Mouse (Mus musculus): ENCODE results near the gene Ctnnbl1. TPM values are rescaled to one million over a fixed set of nuclear protein-coding genes. Genes with fewer than 3 reads are reported as not detected.

The Ctnnbl1 gene
- polyA plus RNA-seq, 1 experiment, result 0.98 TPM

- H3K27me3 ChIP-seq (ENCODE audit: control insufficient read depth), result no peaks in the 10 kb centered on the region
- peaks cover 5% of the 10 kb centered on the region for H3K4me1 ChIP-seq (ENCODE audit: control insufficient read depth)
- peaks cover 14% of the 10 kb centered on the region for H3K36me3 ChIP-seq (ENCODE audit: control insufficient read depth)
- no peak overlapping the region for H3K4me3 ChIP-seq (replicated peaks)
- H3K9me3 ChIP-seq (ENCODE audit: control insufficient read depth, low read length), result no peaks in the 10 kb centered on the region
- no peak for TF ChIP-seq GATA1 (IDR thresholded peaks at IDR 0.05; ENCODE audit: low read length)
- no peak for TF ChIP-seq TAL1 (IDR thresholded peaks at IDR 0.05; ENCODE audit: low read length)
These were observed 154.0 kb downstream of the Ctnnbl1 start for GRCm38 (mm10) chr2:157891166-157891565.

- Histone ChIP-seq H3K27me3 (ENCODE audit: control insufficient read depth) (no peaks in the 10 kb centered on the region), H3K9me3 (ENCODE audit: control insufficient read depth, low read length) (no peaks in the 10 kb centered on the region), H3K36me3 (ENCODE audit: control insufficient read depth) (no peaks in the 10 kb centered on the region), H3K4me3 (replicated peaks) (no peak overlapping the region), H3K4me1 (ENCODE audit: control insufficient read depth) (no peaks in the 10 kb centered on the region)
- TF ChIP-seq GATA1 (IDR thresholded peaks at IDR 0.05; ENCODE audit: low read length) (no peak), TAL1 (IDR thresholded peaks at IDR 0.05; ENCODE audit: low read length) (no peak)
These were observed 159.9 kb downstream of the Ctnnbl1 start for GRCm38 (mm10) chr2:157897131-157897530.

GRCm38 (mm10) chr2:157913204-157913636 is 176.0 kb downstream of the Ctnnbl1 start:
- no peaks in the 10 kb centered on the region for H3K4me1 ChIP-seq (ENCODE audit: control insufficient read depth)
- no peak overlapping the region for H3K4me3 ChIP-seq (replicated peaks)
- H3K9me3 ChIP-seq (ENCODE audit: control insufficient read depth, low read length), result no peaks in the 10 kb centered on the region
- H3K27me3 ChIP-seq (ENCODE audit: control insufficient read depth), result peaks cover 43% of the 10 kb centered on the region
- no peaks in the 10 kb centered on the region for H3K36me3 ChIP-seq (ENCODE audit: control insufficient read depth)
- no peak for TF ChIP-seq GATA1 (IDR thresholded peaks at IDR 0.05; ENCODE audit: low read length)
- no peak for TF ChIP-seq TAL1 (IDR thresholded peaks at IDR 0.05; ENCODE audit: low read length)

GRCm38 (mm10) chr2:157913705-157914104 is 176.5 kb downstream of the Ctnnbl1 start:
- TF ChIP-seq TAL1 (IDR thresholded peaks at IDR 0.05; ENCODE audit: low read length) (no peak), GATA1 (IDR thresholded peaks at IDR 0.05; ENCODE audit: low read length) (no peak)
- H3K36me3 ChIP-seq (ENCODE audit: control insufficient read depth), result no peaks in the 10 kb centered on the region
- H3K4me3 ChIP-seq (replicated peaks), result no peak overlapping the region
- no peaks in the 10 kb centered on the region for H3K4me1 ChIP-seq (ENCODE audit: control insufficient read depth)
- H3K9me3 ChIP-seq (ENCODE audit: control insufficient read depth, low read length), result no peaks in the 10 kb centered on the region
- peaks cover 43% of the 10 kb centered on the region for H3K27me3 ChIP-seq (ENCODE audit: control insufficient read depth)

- no peaks in the 10 kb centered on the region for H3K4me1 ChIP-seq (ENCODE audit: control insufficient read depth)
- H3K36me3 ChIP-seq (ENCODE audit: control insufficient read depth), result no peaks in the 10 kb centered on the region
- peaks cover 43% of the 10 kb centered on the region for H3K27me3 ChIP-seq (ENCODE audit: control insufficient read depth)
- TF ChIP-seq GATA1 (IDR thresholded peaks at IDR 0.05; ENCODE audit: low read length), result no peak
- no peak within 1 kb of the TSS for H3K4me3 ChIP-seq (replicated peaks)
- no peaks in the 10 kb centered on the region for H3K9me3 ChIP-seq (ENCODE audit: control insufficient read depth, low read length)
These were observed 177.0 kb downstream of the Ctnnbl1 start, which contains the start of gene Vstm2l for GRCm38 (mm10) chr2:157914105-157914764. Gene Vstm2l (plus strand): TSS chr2:157914653.

- no peaks in the 10 kb centered on the region for H3K9me3 ChIP-seq (ENCODE audit: control insufficient read depth, low read length)
- H3K4me1 ChIP-seq (ENCODE audit: control insufficient read depth), result no peaks in the 10 kb centered on the region
- TF ChIP-seq TAL1 (IDR thresholded peaks at IDR 0.05; ENCODE audit: low read length) (no peak), GATA1 (IDR thresholded peaks at IDR 0.05; ENCODE audit: low read length) (no peak)
- H3K36me3 ChIP-seq (ENCODE audit: control insufficient read depth), result no peaks in the 10 kb centered on the region
- H3K4me3 ChIP-seq (replicated peaks), result no peak overlapping the region
- peaks cover 43% of the 10 kb centered on the region for H3K27me3 ChIP-seq (ENCODE audit: control insufficient read depth)
These were observed 177.8 kb downstream of the Ctnnbl1 start for GRCm38 (mm10) chr2:157914889-157915517.

- Histone ChIP-seq H3K27me3 (ENCODE audit: control insufficient read depth) (peaks cover 47% of the 10 kb centered on the region), H3K4me1 (ENCODE audit: control insufficient read depth) (no peaks in the 10 kb centered on the region), H3K9me3 (ENCODE audit: control insufficient read depth, low read length) (no peaks in the 10 kb centered on the region), H3K4me3 (replicated peaks) (no peak overlapping the region), H3K36me3 (ENCODE audit: control insufficient read depth) (no peaks in the 10 kb centered on the region)
- TF ChIP-seq GATA1 (IDR thresholded peaks at IDR 0.05; ENCODE audit: low read length) (no peak), TAL1 (IDR thresholded peaks at IDR 0.05; ENCODE audit: low read length) (no peak)
These were observed 181.3 kb downstream of the Ctnnbl1 start for GRCm38 (mm10) chr2:157918529-157918928.

GRCm38 (mm10) chr2:157921551-157921950 is 184.3 kb downstream of the Ctnnbl1 start:
- Histone ChIP-seq H3K36me3 (ENCODE audit: control insufficient read depth) (no peaks in the 10 kb centered on the region), H3K9me3 (ENCODE audit: control insufficient read depth, low read length) (no peaks in the 10 kb centered on the region), H3K4me1 (ENCODE audit: control insufficient read depth) (no peaks in the 10 kb centered on the region), H3K27me3 (ENCODE audit: control insufficient read depth) (peaks cover 21% of the 10 kb centered on the region), H3K4me3 (replicated peaks) (no peak overlapping the region)
- TF ChIP-seq TAL1 (IDR thresholded peaks at IDR 0.05; ENCODE audit: low read length) (no peak), GATA1 (IDR thresholded peaks at IDR 0.05; ENCODE audit: low read length) (no peak)

GRCm38 (mm10) chr2:157923406-157923805 is 186.2 kb downstream of the Ctnnbl1 start:
- H3K4me3 ChIP-seq (replicated peaks), result no peak overlapping the region
- H3K9me3 ChIP-seq (ENCODE audit: control insufficient read depth, low read length), result no peaks in the 10 kb centered on the region
- peaks cover 16% of the 10 kb centered on the region for H3K27me3 ChIP-seq (ENCODE audit: control insufficient read depth)
- no peaks in the 10 kb centered on the region for H3K4me1 ChIP-seq (ENCODE audit: control insufficient read depth)
- TF ChIP-seq TAL1 (IDR thresholded peaks at IDR 0.05; ENCODE audit: low read length) (no peak), GATA1 (IDR thresholded peaks at IDR 0.05; ENCODE audit: low read length) (no peak)
- H3K36me3 ChIP-seq (ENCODE audit: control insufficient read depth), result no peaks in the 10 kb centered on the region

All from erythroblast, embryonic 14.5 days (primary cell).